Mouse (Mus musculus) heart, embryonic 10.5 days (tissue): Measurements from ENCODE around the gene Pdzd7. TPM values are rescaled to one million over a fixed set of nuclear protein-coding genes. Genes with fewer than 3 reads are reported as not detected.

Experiments
- DNase-seq: peaks from one replicate; pipeline ENCODE4 v3.0.0-alpha.2; 2017; ENCODE audit warnings: low spot score
- H3K27ac ChIP-seq: fragments of 300-500 bp; sonication (generic); 2 replicates; pipeline ENCODE4 v1.5.1; 2016; ENCODE audit warnings: mild to moderate bottlenecking
- H3K27me3 ChIP-seq: fragments of 300-500 bp; sonication (generic); 2 replicates; pipeline ENCODE4 v1.6.1; 2016; ENCODE audit warnings: mild to moderate bottlenecking; ENCODE audit not compliant: poor library complexity, insufficient read depth, severe bottlenecking
- H3K36me3 ChIP-seq: fragments of 300-500 bp; sonication (generic); 2 replicates; pipeline ENCODE4 v1.6.1; 2016; ENCODE audit warnings: mild to moderate bottlenecking, moderate library complexity
- H3K4me1 ChIP-seq: fragments of 300-500 bp; sonication (generic); 2 replicates; pipeline ENCODE4 v1.6.1; 2016; ENCODE audit warnings: mild to moderate bottlenecking
- H3K4me3 ChIP-seq: fragments of 300-500 bp; sonication (generic); 2 replicates; pipeline ENCODE4 v1.5.1; 2016; ENCODE audit warnings: mild to moderate bottlenecking, moderate library complexity
- H3K9me3 ChIP-seq: fragments of 300-500 bp; sonication (generic); 2 replicates; pipeline ENCODE4 v1.6.1; 2016; ENCODE audit warnings: mild to moderate bottlenecking, moderate library complexity
- WGBS: fragments of 180-500 bp; shearing (Covaris S2); methylation state at CpG from one replicate; pipeline ENCODE4 v1.1.7; 2016; 5-methylcytosine and 5-hydroxymethylcytosine counted together
- polyA plus RNA-seq: library from polyadenylated mRNA; unstranded; fragments of >200 nt; fragmentation: Nextera tagmentation; extraction: Ambion mirVana; gene quantifications from 2 replicates; pipeline ENCODE4 v1.2.1, GENCODE M21; 2016

Pdzd7 gene
- polyA plus RNA-seq = 0.34 and 0.55 TPM in 2 replicates

DNA sequence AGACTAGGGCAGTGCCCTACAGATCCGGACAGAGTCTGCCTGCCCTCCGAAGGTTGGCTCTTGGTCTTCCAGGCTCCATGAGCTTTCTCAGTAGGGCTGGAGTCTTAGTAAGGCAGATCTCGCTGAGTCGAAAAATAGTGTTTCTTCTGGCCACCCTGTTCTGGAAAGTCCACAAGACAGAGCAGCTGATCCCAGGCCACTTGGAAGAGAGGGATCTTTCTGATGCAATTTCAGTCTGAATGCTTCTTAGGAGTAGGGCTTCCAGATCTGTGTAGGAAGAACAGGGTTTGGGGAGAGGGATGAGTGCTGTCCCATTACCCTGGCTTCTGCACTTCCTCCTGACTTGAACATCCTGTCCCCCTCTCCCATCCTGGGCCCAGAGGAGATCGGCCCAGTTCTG is at the start of gene Pdzd7:
Pdzd7 (minus strand) TSS at position 67 of the 400 bp plus-strand sequence.
- H3K27me3 ChIP-seq = peaks cover 62% of the 10 kb centered on the region
- 71% methylated on average over 5 of the region's 5 CpGs for WGBS
- peaks cover 39% of the 10 kb centered on the region for H3K4me1 ChIP-seq
- 0 out of 2 replicates have a peak within 1 kb of the TSS, but pooled peaks have one; percentile 12 for H3K27ac ChIP-seq
- H3K4me3 ChIP-seq = peak within 1 kb of the TSS; percentile 66
- no peaks in the 10 kb centered on the region for H3K9me3 ChIP-seq
- no peak for DNase-seq
- peaks cover 1% of the 10 kb centered on the region; the same call in 1 of the 2 replicates for H3K36me3 ChIP-seq

DNA sequence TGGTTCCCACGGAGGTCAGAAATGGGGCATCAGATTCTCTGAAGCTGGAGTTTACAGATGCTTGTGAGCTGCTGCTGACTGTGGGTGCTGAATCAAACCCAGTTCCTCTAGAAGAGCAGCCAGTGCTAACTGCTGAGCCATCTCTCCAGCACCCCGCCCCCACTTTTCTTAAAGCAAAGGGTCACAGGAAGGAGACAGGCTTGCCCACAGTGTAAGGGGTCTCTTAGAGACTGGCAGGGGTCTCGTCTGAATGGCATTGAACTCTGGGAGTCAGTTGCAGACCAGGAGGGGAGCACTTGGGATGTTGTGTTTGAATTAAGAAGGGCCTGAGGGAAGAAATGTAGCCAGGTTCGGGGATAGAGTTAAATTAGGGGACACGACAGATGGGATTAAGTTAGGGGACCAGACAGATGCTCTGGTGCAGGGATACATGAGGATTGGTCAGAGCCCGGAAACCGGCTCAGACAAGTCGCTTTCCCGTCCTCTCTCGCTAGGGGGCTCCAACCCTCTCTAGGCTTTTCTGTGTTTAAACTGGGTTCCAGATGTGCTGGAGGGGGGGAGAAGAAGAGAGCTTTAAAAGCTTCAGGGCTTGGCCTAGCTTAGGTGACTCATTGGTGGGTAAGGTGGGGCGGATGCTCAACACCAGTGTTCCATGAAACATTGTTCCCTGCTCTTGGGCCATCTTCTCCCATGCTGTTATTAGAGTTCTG is 36.5 kb upstream of the Pdzd7 start:
- Histone ChIP-seq H3K27me3 (peaks cover 91% of the 10 kb centered on the region), H3K9me3 (no peaks in the 10 kb centered on the region), H3K36me3 (no peaks in the 10 kb centered on the region), H3K4me1 (peaks cover 61% of the 10 kb centered on the region), H3K27ac (no peak overlapping the region), H3K4me3 (no peak overlapping the region)
- 20% methylated on average over 11 of the region's 11 CpGs for WGBS
- DNase-seq = no peak

DNA sequence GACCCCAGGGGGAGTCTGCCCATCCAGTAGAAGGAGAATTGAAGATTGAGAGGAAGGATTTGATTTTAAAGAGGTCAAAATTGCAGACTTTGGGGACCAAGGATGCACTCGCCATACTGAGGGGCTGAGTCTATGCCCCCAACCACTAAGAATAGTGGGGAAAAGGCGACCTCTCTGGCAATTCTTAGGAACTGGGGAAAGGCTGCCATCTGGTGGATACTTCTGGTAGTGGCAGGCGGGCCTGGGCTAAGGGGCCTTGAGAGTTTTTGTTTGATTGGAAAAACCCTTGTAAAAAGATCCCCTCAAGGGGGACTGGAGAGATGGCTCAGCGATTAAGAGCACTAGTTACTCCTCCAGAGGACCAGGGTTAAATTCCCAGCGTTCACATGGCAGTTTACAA is 35.8 kb upstream of the Pdzd7 start:
- Histone ChIP-seq H3K27ac (no peak overlapping the region), H3K27me3 (peaks cover 91% of the 10 kb centered on the region), H3K36me3 (no peaks in the 10 kb centered on the region), H3K4me3 (peak overlapping the region; percentile 55; the same call in 1 of the 2 replicates), H3K4me1 (peaks cover 64% of the 10 kb centered on the region), H3K9me3 (no peaks in the 10 kb centered on the region)
- 3% methylated on average over 5 of the region's 5 CpGs for WGBS
- no peak for DNase-seq

- no peak for DNase-seq
- peaks cover 66% of the 10 kb centered on the region for H3K4me1 ChIP-seq
- H3K27ac ChIP-seq = no peak overlapping the region
- H3K4me3 ChIP-seq = peak overlapping the region; percentile 55
- H3K36me3 ChIP-seq = no peaks in the 10 kb centered on the region
- H3K9me3 ChIP-seq = no peaks in the 10 kb centered on the region
- 3% methylated on average over 17 of the region's 17 CpGs for WGBS
- H3K27me3 ChIP-seq = peaks cover 91% of the 10 kb centered on the region
Observed at GRCm38 (mm10) chr19:45080711-45081110, 35.2 kb upstream of the Pdzd7 start.

DNA sequence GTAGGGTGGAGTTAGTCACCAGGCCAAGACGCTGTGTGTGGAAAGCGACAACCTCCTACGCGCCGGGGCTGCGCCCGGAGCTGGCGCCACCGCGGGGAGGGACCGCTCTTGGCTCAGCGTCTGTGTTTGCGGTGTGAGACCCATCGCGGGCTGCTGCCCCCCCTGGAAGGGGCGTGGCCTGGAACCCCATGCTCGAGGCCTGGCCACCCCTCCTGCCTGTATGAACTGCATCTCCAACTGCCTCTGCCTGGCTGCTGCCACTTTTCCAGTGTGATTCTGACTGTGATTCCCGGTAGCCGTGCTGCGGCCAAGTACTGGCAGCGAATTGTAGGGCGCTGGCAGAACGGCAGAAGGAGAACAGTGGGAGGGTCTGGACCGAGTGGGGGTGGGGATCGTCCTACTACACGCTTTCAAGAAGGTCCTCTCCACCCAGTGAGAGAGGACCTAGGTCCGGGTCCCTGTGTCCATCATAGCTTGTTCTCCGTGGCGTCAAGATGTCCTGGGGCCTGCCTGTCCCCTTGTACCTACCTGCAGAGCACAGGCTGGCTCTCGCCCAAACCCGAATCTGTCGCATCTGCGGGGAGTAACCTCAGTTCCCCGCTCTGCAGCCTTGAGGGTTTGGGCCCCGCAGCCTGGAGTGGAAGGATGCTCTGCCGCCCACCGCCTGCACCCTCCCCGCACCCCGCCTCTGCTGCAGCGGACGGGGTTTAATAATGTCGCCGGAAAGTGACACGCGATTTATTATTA is 34.4 kb upstream of the Pdzd7 start:
- under 1% methylated on average over 45 of the region's 45 CpGs for WGBS
- H3K9me3 ChIP-seq = no peaks in the 10 kb centered on the region
- H3K27ac ChIP-seq = peak overlapping the region; percentile 53
- no peaks in the 10 kb centered on the region for H3K36me3 ChIP-seq
- peaks cover 88% of the 10 kb centered on the region for H3K27me3 ChIP-seq
- peaks cover 63% of the 10 kb centered on the region for H3K4me1 ChIP-seq
- no peak for DNase-seq
- H3K4me3 ChIP-seq = peak overlapping the region; percentile 55

GRCm38 (mm10) chr19:45078971-45079764 is 33.7 kb upstream of the Pdzd7 start:
- 9% methylated on average over 17 of the region's 17 CpGs for WGBS
- peaks cover 80% of the 10 kb centered on the region for H3K27me3 ChIP-seq
- peaks cover 59% of the 10 kb centered on the region for H3K4me1 ChIP-seq
- H3K27ac ChIP-seq = no peak overlapping the region
- no peaks in the 10 kb centered on the region for H3K36me3 ChIP-seq
- H3K4me3 ChIP-seq = peak overlapping the region; percentile 55
- DNase-seq = no peak
- H3K9me3 ChIP-seq = no peaks in the 10 kb centered on the region

DNA sequence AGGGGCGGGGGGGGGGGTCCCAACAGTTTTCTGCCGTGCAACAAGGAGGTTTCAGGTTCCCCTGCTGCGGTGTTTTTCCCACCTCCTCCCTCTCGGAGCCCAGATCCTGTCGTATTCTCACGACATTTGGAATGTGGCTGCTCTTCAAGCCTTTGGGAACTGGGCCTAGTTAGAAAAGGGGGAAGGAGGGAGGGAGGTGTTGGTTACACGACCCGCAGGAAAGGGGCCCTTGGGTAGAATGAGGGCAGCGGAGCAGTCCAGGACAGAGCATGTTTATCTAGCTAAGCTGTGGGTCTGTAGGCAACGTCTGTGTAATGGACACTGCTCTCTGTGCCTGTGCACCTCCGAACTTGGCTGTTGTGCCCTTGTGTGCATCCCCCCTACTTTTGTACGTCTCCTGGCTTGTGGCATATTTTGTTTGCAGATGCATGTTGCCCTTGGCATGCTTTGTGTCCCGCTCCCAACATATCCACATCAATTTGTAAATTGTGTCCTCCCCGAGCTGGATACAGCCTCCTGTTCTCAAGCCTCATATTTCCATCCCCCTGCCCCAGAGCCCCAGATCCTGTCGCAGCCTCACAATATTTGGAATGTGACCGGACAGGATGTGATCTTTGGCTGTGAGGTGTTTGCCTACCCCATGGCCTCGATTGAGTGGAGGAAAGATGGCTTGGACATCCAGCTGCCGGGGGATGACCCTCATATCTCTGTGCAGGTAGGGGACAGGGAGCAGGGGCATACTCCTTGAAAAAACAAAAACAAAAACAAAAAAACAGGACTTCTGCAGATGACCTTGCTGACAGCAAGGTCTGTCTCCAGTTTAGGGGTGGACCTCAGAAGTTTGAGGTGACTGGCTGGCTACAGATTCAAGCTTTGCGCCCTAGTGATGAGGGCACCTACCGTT is 32.5 kb upstream of the Pdzd7 start:
- Histone ChIP-seq H3K27ac (no peak overlapping the region), H3K27me3 (peaks cover 79% of the 10 kb centered on the region), H3K36me3 (no peaks in the 10 kb centered on the region), H3K9me3 (no peaks in the 10 kb centered on the region), H3K4me1 (peaks cover 50% of the 10 kb centered on the region), H3K4me3 (peak overlapping the region; percentile 74)
- WGBS = 8% methylated on average over 20 of the region's 20 CpGs
- DNase-seq = no peak

GRCm38 (mm10) chr19:45076586-45077510 is 31.3 kb upstream of the Pdzd7 start:
- H3K4me3 ChIP-seq = peak overlapping the region; percentile 74
- H3K9me3 ChIP-seq = no peaks in the 10 kb centered on the region
- WGBS = 1% methylated on average over 62 of the region's 62 CpGs
- no peaks in the 10 kb centered on the region for H3K36me3 ChIP-seq
- H3K4me1 ChIP-seq = peaks cover 50% of the 10 kb centered on the region
- H3K27ac ChIP-seq = peak overlapping the region; percentile 62
- peaks cover 70% of the 10 kb centered on the region for H3K27me3 ChIP-seq
- DNase-seq = no peak

DNA sequence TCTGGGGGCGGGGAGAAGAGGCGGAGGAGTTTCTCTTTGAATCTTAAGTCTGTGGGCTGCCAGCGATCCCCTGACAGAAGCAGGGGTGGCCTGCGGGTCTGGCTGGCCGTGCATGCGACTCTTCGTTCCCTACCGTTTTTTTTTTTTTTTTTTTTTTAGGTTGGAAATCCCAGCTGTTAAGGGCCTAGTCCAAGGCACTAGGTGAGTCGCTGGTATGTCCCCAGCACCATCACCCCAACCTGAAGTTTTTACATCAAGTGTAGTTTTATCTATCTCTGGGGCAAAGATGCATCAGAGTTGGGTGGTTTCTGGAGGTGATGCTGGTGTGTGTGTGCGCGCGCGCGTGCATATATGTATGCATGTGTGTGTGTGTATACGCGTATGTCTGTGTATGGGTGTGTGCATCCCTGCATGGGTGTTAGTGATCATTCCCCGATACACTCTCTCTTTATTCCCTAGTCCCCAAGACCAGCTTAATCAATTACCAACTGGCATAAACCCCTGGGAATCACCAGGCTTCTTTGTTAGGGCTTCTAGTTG is 30.6 kb upstream of the Pdzd7 start:
- Histone ChIP-seq H3K27ac (peak overlapping the region; percentile 95; the same call in 1 of the 2 replicates), H3K9me3 (no peaks in the 10 kb centered on the region), H3K4me1 (peaks cover 49% of the 10 kb centered on the region), H3K27me3 (peaks cover 71% of the 10 kb centered on the region), H3K36me3 (no peaks in the 10 kb centered on the region), H3K4me3 (peak overlapping the region; percentile 74)
- 9% methylated on average over 17 of the region's 17 CpGs for WGBS
- DNase-seq = no peak

GRCm38 (mm10) chr19:45075323-45076035 is 30.0 kb upstream of the Pdzd7 start:
- no peaks in the 10 kb centered on the region for H3K9me3 ChIP-seq
- peaks cover 42% of the 10 kb centered on the region for H3K4me1 ChIP-seq
- peak overlapping the region; percentile 95 for H3K27ac ChIP-seq
- peak overlapping the region; percentile 74 for H3K4me3 ChIP-seq
- peaks cover 68% of the 10 kb centered on the region for H3K27me3 ChIP-seq
- no peak for DNase-seq
- 2% methylated on average over 32 of the region's 32 CpGs for WGBS
- no peaks in the 10 kb centered on the region for H3K36me3 ChIP-seq
